In genomic region chr3:88503505-88503863, GRCm38 (mm10) we compare ENCODE assay signal across 8 mouse cellular contexts. TPM values are rescaled to one million over a fixed set of nuclear protein-coding genes. Genes with fewer than 3 reads are reported as not detected.
A peak's percentile ranks its signal among the peaks of the same experiment; 100 is the strongest.
DNase-seq lines count a peak whose midpoint lies in the region; ATAC-seq and TF ChIP-seq lines count a peak whose summit lies in the region.

No protein-coding gene starts in this region.

- peak overlapping the region; percentile 94 for H3K4me2 ChIP-seq in heart, embryonic 16.5 days (ENCODE audit: low read depth, low read length)
- peak overlapping the region; percentile 100 for H3K4me2 ChIP-seq in lung, embryonic 14.5 days

- TF ChIP-seq POLR2A in bone marrow, adult 2 months (IDR thresholded peaks at IDR 0.05; ENCODE audit: borderline replicate concordance, control insufficient read depth, low read depth, low read length): no peak

- H3K9ac ChIP-seq in heart, embryonic 16.5 days (ENCODE audit: low read length): peak overlapping the region; percentile 91
- peak overlapping the region; percentile 75 for H3K9ac ChIP-seq in lung, embryonic 14.5 days

- H3K36me3 ChIP-seq in heart, embryonic 16.5 days (ENCODE audit: control insufficient read depth, insufficient read depth): no peaks in the 10 kb centered on the region
- 0 out of 2 replicates have a peak, but pooled peaks cover 4% of the 10 kb centered on the region for H3K36me3 ChIP-seq in lung, embryonic 14.5 days (ENCODE audit: insufficient read depth)

- peak overlapping the region; percentile 92 for H3K27ac ChIP-seq in layer of hippocampus, adult 2 months
- H3K27ac ChIP-seq in bone marrow, adult 2 months (ENCODE audit: control insufficient read depth, insufficient read depth, low read depth, low read length, poor library complexity): no peak overlapping the region
- H3K27ac ChIP-seq in heart, embryonic 16.5 days (ENCODE audit: low read length): peak overlapping the region; percentile 90
- H3K27ac ChIP-seq in lung, embryonic 14.5 days (ENCODE audit: low read depth): peak overlapping the region; percentile 82; the same call in 1 of the 2 replicates

- peak overlapping the region; percentile 98; the same call in 1 of the 2 replicates for H3K4me3 ChIP-seq in layer of hippocampus, adult 2 months
- peak overlapping the region; percentile 26 for H3K4me3 ChIP-seq in bone marrow, adult 2 months (replicated peaks; ENCODE audit: control insufficient read depth, low read depth, low read length)
- H3K4me3 ChIP-seq in heart, embryonic 16.5 days (ENCODE audit: low read length): peak overlapping the region; percentile 71
- peak overlapping the region; percentile 76 for H3K4me3 ChIP-seq in lung, embryonic 14.5 days (ENCODE audit: low read depth, low read length)

- H3K27me3 ChIP-seq in heart, embryonic 16.5 days (ENCODE audit: control insufficient read depth, insufficient read depth, low read length): no peaks in the 10 kb centered on the region
- no peaks in the 10 kb centered on the region for H3K27me3 ChIP-seq in lung, embryonic 14.5 days (ENCODE audit: insufficient read depth, low read length)

- ATAC-seq in heart, embryonic 16.5 days (replicated peaks; ENCODE audit: extremely low read depth, insufficient read depth, low FRiP score): peak; percentile 30; the same call in 1 of the 2 replicates
- ATAC-seq in lung, embryonic 14.5 days (ENCODE audit: insufficient read depth): peak; percentile 29; the same call in 1 of the 2 replicates

- H3K9me3 ChIP-seq in heart, embryonic 16.5 days (replicated peaks; ENCODE audit: control insufficient read depth, low read length): no peaks in the 10 kb centered on the region
- H3K9me3 ChIP-seq in lung, embryonic 14.5 days (ENCODE audit: low read depth, low read length): no peaks in the 10 kb centered on the region

- no peak for TF ChIP-seq CTCF in layer of hippocampus, adult 2 months (conservative IDR thresholded peaks at IDR 0.05)
- no peak for TF ChIP-seq CTCF in bone marrow, adult 2 months (IDR thresholded peaks at IDR 0.05; ENCODE audit: control insufficient read depth, insufficient read depth, low read length)
- TF ChIP-seq CTCF in lung, embryonic 14.5 days (IDR thresholded peaks at IDR 0.05; ENCODE audit: low read depth): no peak

- H3K4me1 ChIP-seq in bone marrow, adult 2 months (ENCODE audit: control insufficient read depth, insufficient read depth, low read length): peaks cover 3% of the 10 kb centered on the region
- H3K4me1 ChIP-seq in heart, embryonic 16.5 days (ENCODE audit: control insufficient read depth, insufficient read depth, low read length): peaks cover 25% of the 10 kb centered on the region
- H3K4me1 ChIP-seq in lung, embryonic 14.5 days (ENCODE audit: insufficient read depth): peaks cover 9% of the 10 kb centered on the region; the same call in 1 of the 2 replicates

- DNase-seq in layer of hippocampus, adult 2 months (ENCODE audit: low spot score in 2 of 2): no peak
- no peak for DNase-seq in layer of hippocampus, adult 8-10 months (ENCODE audit: low spot score in 2 of 2)
- no peak for DNase-seq in lung, embryonic 14.5 days
- DNase-seq in thymus, postnatal 0 days (ENCODE audit: low spot score): no peak
- DNase-seq in layer of hippocampus, adult 9-10 months (ENCODE audit: low spot score): no peak
- no peak for DNase-seq in gastrocnemius, postnatal 4 days (ENCODE audit: low spot score in 2 of 2)

- 36% methylated on average over 4 of the region's 4 CpGs for WGBS in bone marrow, adult 2 months
- WGBS in heart, embryonic 16.5 days: 13% methylated on average over 4 of the region's 4 CpGs
- 35% methylated on average over 4 of the region's 4 CpGs for WGBS in lung, embryonic 14.5 days

RNA-seq across cellular contexts. Expression of gene Lmna, which starts 6.3 kb away (rescaled TPM):
- total RNA-seq in layer of hippocampus, adult 2 months (2021): 10 to 100 TPM; 34.6 to 36.1 TPM
- 10 to 100 TPM; 38.0 to 45.6 (median 40.2) TPM for total RNA-seq in layer of hippocampus, adult 8-10 months (2022)
- polyA plus RNA-seq in bone marrow, adult 2 months (2011; ENCODE audit: insufficient read depth, insufficient read length, low replicate concordance, missing spikeins): 58.9 and 69.6 TPM in 2 replicates
- 127 and 129 TPM in 2 replicates for polyA plus RNA-seq in heart, embryonic 16.5 days (2015; fragmentation: Nextera tagmentation; extraction: Ambion mirVana)
- polyA plus RNA-seq in lung, embryonic 14.5 days (2014; fragmentation: Nextera tagmentation; extraction: Ambion mirVana): 70.0 TPM in 2 replicates
- polyA plus RNA-seq in thymus, postnatal 0 days (2015; fragmentation: Nextera tagmentation; extraction: Ambion mirVana): 40.6 and 43.8 TPM in 2 replicates
- 100 to 1,000 TPM; 355 to 365 TPM for total RNA-seq in gastrocnemius, postnatal 4 days (2021)

RNA-seq across cellular contexts. Expression of gene Mex3a, which starts 28.7 kb away (rescaled TPM):
- total RNA-seq in layer of hippocampus, adult 2 months (2021): 1 to 10 TPM; 2.8 to 3.7 TPM
- total RNA-seq in layer of hippocampus, adult 8-10 months (2022): 1 to 10 TPM; 2.4 to 2.8 (median 2.6) TPM
- polyA plus RNA-seq in bone marrow, adult 2 months (2011; ENCODE audit: insufficient read depth, insufficient read length, low replicate concordance, missing spikeins): 0.77 and 2.2 TPM in 2 replicates
- polyA plus RNA-seq in heart, embryonic 16.5 days (2015; fragmentation: Nextera tagmentation; extraction: Ambion mirVana): 5.3 and 5.7 TPM in 2 replicates
- 25.0 and 25.4 TPM in 2 replicates for polyA plus RNA-seq in lung, embryonic 14.5 days (2014; fragmentation: Nextera tagmentation; extraction: Ambion mirVana)
- polyA plus RNA-seq in thymus, postnatal 0 days (2015; fragmentation: Nextera tagmentation; extraction: Ambion mirVana): 8.1 and 10.3 TPM in 2 replicates
- total RNA-seq in gastrocnemius, postnatal 4 days (2021): 10 to 100 TPM; 12.9 to 13.1 TPM

RNA-seq across cellular contexts. Expression of gene Sema4a, which starts 42.5 kb away (rescaled TPM):
- total RNA-seq in layer of hippocampus, adult 2 months (2021): 10 to 100 TPM; 37.0 to 42.9 TPM
- 10 to 100 TPM; 43.0 to 52.1 (median 50.8) TPM for total RNA-seq in layer of hippocampus, adult 8-10 months (2022)
- 43.9 and 131 TPM in 2 replicates for polyA plus RNA-seq in bone marrow, adult 2 months (2011; ENCODE audit: insufficient read depth, insufficient read length, low replicate concordance, missing spikeins)
- 3.0 and 3.7 TPM in 2 replicates for polyA plus RNA-seq in heart, embryonic 16.5 days (2015; fragmentation: Nextera tagmentation; extraction: Ambion mirVana)
- polyA plus RNA-seq in lung, embryonic 14.5 days (2014; fragmentation: Nextera tagmentation; extraction: Ambion mirVana): 2.8 TPM in 2 replicates
- polyA plus RNA-seq in thymus, postnatal 0 days (2015; fragmentation: Nextera tagmentation; extraction: Ambion mirVana): 14.6 and 15.1 TPM in 2 replicates
- total RNA-seq in gastrocnemius, postnatal 4 days (2021): 1 to 10 TPM; 3.0 to 4.4 TPM

RNA-seq across cellular contexts. Expression of gene Rab25, which starts 44.6 kb away (rescaled TPM):
- total RNA-seq in layer of hippocampus, adult 2 months (2021): not detected
- total RNA-seq in layer of hippocampus, adult 8-10 months (2022): 1 to 10 TPM in 1 of 4 experiments, not detected in 3; 1.5 TPM
- 1.4 TPM in 1 of 2 replicates, not detected in the other for polyA plus RNA-seq in bone marrow, adult 2 months (2011; ENCODE audit: insufficient read depth, insufficient read length, low replicate concordance, missing spikeins)
- polyA plus RNA-seq in heart, embryonic 16.5 days (2015; fragmentation: Nextera tagmentation; extraction: Ambion mirVana): 2.2 and 5.2 TPM in 2 replicates
- 21.3 and 22.1 TPM in 2 replicates for polyA plus RNA-seq in lung, embryonic 14.5 days (2014; fragmentation: Nextera tagmentation; extraction: Ambion mirVana)
- polyA plus RNA-seq in thymus, postnatal 0 days (2015; fragmentation: Nextera tagmentation; extraction: Ambion mirVana): 2.7 and 3.5 TPM in 2 replicates
- total RNA-seq in gastrocnemius, postnatal 4 days (2021): under 1 TPM; 0.57 to 0.91 TPM

RNA-seq across cellular contexts. Expression of gene Lamtor2, which starts 49.4 kb away (rescaled TPM):
- total RNA-seq in layer of hippocampus, adult 2 months (2021): 100 to 1,000 TPM in 1 of 2 experiments, 10 to 100 TPM in 1; 96.0 to 106 TPM
- total RNA-seq in layer of hippocampus, adult 8-10 months (2022): 100 to 1,000 TPM in 3 of 4 experiments, 10 to 100 TPM in 1; 89.2 to 111 (median 106) TPM
- polyA plus RNA-seq in bone marrow, adult 2 months (2011; ENCODE audit: insufficient read depth, insufficient read length, low replicate concordance, missing spikeins): 82.9 and 126 TPM in 2 replicates
- polyA plus RNA-seq in heart, embryonic 16.5 days (2015; fragmentation: Nextera tagmentation; extraction: Ambion mirVana): 136 and 139 TPM in 2 replicates
- 77.6 and 93.9 TPM in 2 replicates for polyA plus RNA-seq in lung, embryonic 14.5 days (2014; fragmentation: Nextera tagmentation; extraction: Ambion mirVana)
- 150 and 153 TPM in 2 replicates for polyA plus RNA-seq in thymus, postnatal 0 days (2015; fragmentation: Nextera tagmentation; extraction: Ambion mirVana)
- 10 to 100 TPM; 78.5 to 81.4 TPM for total RNA-seq in gastrocnemius, postnatal 4 days (2021)

Comparison
In these comparisons a context has a peak if more than half of its experiments do, and no peak if none do; other contexts are left out.
1. H3K4me3 ChIP-seq: peak in every context shown above with its lines; median percentile 98 in layer of hippocampus, adult 2 months; 76 in lung, embryonic 14.5 days; 71 in heart, embryonic 16.5 days; 26 in bone marrow, adult 2 months.